Mouse (Mus musculus) bone marrow macrophage, adult 2 months (primary cell): Measurements from ENCODE around the gene Xpnpep1. TPM values are rescaled to one million over a fixed set of nuclear protein-coding genes. Genes with fewer than 3 reads are reported as not detected.

Experiments used
- H3K27ac ChIP-seq: 2 replicates; pipeline ENCODE4 v1.5.1; 2012; ENCODE audit warnings: low read depth, low read length; ENCODE audit not compliant: insufficient read depth
- H3K4me1 ChIP-seq: 2 replicates; pipeline ENCODE4 v1.6.1; 2012; ENCODE audit warnings: low read length; ENCODE audit not compliant: control insufficient read depth, insufficient read depth
- H3K4me3 ChIP-seq: 2 replicates; pipeline ENCODE4 v1.5.1; 2012; ENCODE audit warnings: mild to moderate bottlenecking, low read length, moderate library complexity; ENCODE audit not compliant: insufficient read depth
- CTCF ChIP-seq: IDR thresholded peaks from 2 replicates; pipeline ENCODE4 v1.5.1; 2012; ENCODE audit warnings: low read depth, mild to moderate bottlenecking, low read length, moderate library complexity
- POLR2A ChIP-seq: IDR thresholded peaks from 2 replicates; pipeline ENCODE4 v1.6.1; 2012; ENCODE audit warnings: mild to moderate bottlenecking, low read depth, low read length, borderline replicate concordance
- polyA plus RNA-seq: library from polyadenylated mRNA; stranded (reverse); fragments of >200 nt; gene quantifications from 2 replicates; pipeline ENCODE4 v1.2.4, GENCODE M21; 2012; ENCODE audit not compliant: missing spikeins, insufficient read depth, insufficient read length

Gene Xpnpep1
- polyA plus RNA-seq = 37.4 and 39.9 TPM in 2 replicates

GRCm38 (mm10) chr19:53040164-53041132 lies at the start of gene Xpnpep1:
TSS of gene Xpnpep1 (minus strand) at chr19:53040214.
- H3K4me3 ChIP-seq = no peak within 1 kb of the TSS
- peaks cover 13% of the 10 kb centered on the region for H3K4me1 ChIP-seq
- no peak within 1 kb of the TSS for H3K27ac ChIP-seq
- TF ChIP-seq CTCF (no peak), POLR2A (no peak)

GRCm38 (mm10) chr19:53087268-53088143 lies 47.5 kb upstream of the Xpnpep1 start:
- H3K4me1 ChIP-seq = peaks cover 7% of the 10 kb centered on the region
- H3K27ac ChIP-seq = no peak overlapping the region
- no peak for TF ChIP-seq CTCF
- no peak for TF ChIP-seq POLR2A
- no peak overlapping the region for H3K4me3 ChIP-seq

- Histone ChIP-seq H3K4me1 (peaks cover 7% of the 10 kb centered on the region), H3K4me3 (no peak overlapping the region), H3K27ac (no peak overlapping the region)
- TF ChIP-seq CTCF (no peak), POLR2A (no peak)
Observed at GRCm38 (mm10) chr19:53086861-53087260, 46.8 kb upstream of the Xpnpep1 start.

DNA sequence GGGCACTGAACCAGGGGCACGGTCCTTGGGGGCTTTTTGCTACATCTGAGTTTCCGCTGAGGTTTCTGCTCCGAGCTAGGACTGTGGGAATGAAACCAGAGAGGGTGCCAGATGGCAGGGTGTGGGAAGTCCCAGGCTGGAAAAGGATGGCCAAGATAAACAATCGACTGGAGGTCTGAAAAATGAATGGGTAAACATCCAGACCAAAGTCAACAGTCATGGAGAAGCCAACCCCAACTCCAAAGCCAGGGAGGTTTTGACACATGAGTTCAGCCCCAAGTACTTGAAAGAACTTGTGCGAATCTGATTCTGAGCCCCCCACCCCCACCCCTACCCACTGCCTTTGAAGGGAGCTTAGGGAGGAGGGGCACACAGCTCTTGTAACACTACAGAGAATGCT lies 44.7 kb upstream of the Xpnpep1 start:
- Histone ChIP-seq H3K4me3 (no peak overlapping the region), H3K4me1 (peaks cover 7% of the 10 kb centered on the region), H3K27ac (no peak overlapping the region)
- TF ChIP-seq POLR2A = no peak
- no peak for TF ChIP-seq CTCF

DNA sequence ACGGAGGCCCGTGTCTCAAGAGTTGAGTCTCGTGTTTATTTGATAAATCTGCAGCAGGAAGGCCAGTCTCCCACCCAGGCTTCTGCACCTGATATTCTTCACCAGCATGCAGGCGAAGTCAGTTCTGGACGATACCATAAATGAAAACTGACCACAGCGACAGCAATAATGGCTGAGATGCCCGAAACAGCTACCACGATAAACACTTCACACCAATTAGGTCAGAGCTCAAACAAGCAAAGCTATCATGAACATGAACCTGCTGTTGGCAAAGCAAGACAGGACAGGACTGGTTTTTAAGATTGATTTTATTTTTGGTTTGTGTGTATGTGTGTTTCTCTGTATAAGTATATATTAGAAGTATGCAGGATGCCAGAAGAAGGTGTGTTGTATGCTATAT lies 42.8 kb upstream of the Xpnpep1 start:
- Histone ChIP-seq H3K4me3 (no peak overlapping the region), H3K4me1 (peaks cover 5% of the 10 kb centered on the region), H3K27ac (no peak overlapping the region)
- TF ChIP-seq POLR2A (no peak), CTCF (no peak)

DNA sequence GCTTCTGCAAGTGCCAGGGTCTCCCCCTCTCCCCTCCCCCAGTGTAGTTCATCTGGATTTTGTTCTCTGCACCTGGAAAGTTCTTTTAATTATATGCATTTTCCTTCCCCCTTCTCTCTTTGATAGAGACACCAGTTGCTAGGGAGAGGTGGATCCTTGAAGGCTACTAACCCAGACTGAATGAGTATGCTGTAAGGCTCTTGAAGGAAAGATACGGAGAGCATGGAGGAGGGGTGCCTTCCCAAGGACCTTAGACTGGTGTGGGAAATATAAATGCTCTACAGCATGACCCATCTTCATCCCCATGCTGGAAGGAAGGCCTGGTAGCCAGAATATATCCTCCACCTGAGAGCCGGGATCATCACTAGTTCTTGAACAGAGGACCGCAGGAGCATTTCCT lies 41.3 kb upstream of the Xpnpep1 start:
- Histone ChIP-seq H3K27ac (no peak overlapping the region), H3K4me1 (no peaks in the 10 kb centered on the region), H3K4me3 (no peak overlapping the region)
- TF ChIP-seq CTCF = no peak
- TF ChIP-seq POLR2A = no peak

DNA sequence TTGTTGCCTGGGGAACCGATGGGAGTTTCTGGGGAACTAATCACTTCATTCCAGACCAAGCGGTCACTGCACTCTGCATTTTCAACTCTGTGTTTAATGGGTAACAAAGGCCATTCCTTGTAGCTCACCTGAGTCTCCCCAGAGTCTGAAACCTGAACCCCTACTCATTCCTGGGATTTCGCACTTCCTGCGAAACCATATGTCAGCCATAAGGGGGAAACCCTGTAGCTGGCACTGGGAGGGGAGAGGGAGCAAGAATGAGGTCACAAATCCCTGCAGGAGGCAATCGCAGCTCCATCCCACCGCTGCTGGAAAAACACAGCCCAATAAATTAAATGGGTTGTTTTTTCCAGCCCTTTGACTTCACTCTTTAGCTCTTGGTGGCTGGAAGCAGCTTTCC lies 40.9 kb upstream of the Xpnpep1 start:
- H3K4me1 ChIP-seq = no peaks in the 10 kb centered on the region
- H3K27ac ChIP-seq = no peak overlapping the region
- H3K4me3 ChIP-seq = no peak overlapping the region
- no peak for TF ChIP-seq CTCF
- no peak for TF ChIP-seq POLR2A

- Histone ChIP-seq H3K27ac (no peak overlapping the region), H3K4me3 (no peak overlapping the region), H3K4me1 (no peaks in the 10 kb centered on the region)
- no peak for TF ChIP-seq CTCF
- no peak for TF ChIP-seq POLR2A
Observed at GRCm38 (mm10) chr19:53080487-53080886, 40.5 kb upstream of the Xpnpep1 start.

- H3K4me1 ChIP-seq = no peaks in the 10 kb centered on the region
- H3K27ac ChIP-seq = no peak overlapping the region
- TF ChIP-seq POLR2A (no peak), CTCF (no peak)
- no peak overlapping the region for H3K4me3 ChIP-seq
Observed at GRCm38 (mm10) chr19:53080026-53080425, 40.0 kb upstream of the Xpnpep1 start.
